Mouse (Mus musculus) retina, postnatal 1 day (tissue): ENCODE data around the gene Gnpnat1.
"Not testable (repeated sequence)": the region's sequence is repeated elsewhere in the genome, so short reads cannot be mapped to it uniquely, and the experiment has no call there.

Experiments
- DNase-seq: peaks from one replicate; pipeline ENCODE4 v3.0.0-alpha.2; 2012

Gnpnat1 gene

DNA sequence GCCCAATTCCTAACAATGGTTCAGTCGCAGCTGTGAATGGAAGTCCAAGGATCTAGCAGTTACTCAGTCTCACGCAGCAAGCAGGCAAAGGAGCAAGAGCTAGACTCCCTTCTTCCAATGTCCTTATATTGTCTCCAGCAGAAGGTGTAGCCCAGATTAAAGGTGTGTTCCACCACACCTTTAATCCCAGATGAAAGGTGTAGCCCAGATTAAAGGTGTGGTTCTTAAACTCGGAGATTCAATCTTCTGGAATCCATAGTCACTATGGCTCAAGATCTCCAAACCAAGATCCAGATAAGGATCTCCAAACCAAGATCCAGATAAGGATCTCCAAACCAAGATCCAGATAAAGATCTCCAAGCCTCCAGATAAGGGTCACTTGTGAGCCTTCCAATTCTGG is at the start of gene Gnpnat1:
TSS of gene Gnpnat1 (minus strand) at position 101 of the 400 bp plus-strand sequence.
- not testable (repeated sequence) for DNase-seq

DNA sequence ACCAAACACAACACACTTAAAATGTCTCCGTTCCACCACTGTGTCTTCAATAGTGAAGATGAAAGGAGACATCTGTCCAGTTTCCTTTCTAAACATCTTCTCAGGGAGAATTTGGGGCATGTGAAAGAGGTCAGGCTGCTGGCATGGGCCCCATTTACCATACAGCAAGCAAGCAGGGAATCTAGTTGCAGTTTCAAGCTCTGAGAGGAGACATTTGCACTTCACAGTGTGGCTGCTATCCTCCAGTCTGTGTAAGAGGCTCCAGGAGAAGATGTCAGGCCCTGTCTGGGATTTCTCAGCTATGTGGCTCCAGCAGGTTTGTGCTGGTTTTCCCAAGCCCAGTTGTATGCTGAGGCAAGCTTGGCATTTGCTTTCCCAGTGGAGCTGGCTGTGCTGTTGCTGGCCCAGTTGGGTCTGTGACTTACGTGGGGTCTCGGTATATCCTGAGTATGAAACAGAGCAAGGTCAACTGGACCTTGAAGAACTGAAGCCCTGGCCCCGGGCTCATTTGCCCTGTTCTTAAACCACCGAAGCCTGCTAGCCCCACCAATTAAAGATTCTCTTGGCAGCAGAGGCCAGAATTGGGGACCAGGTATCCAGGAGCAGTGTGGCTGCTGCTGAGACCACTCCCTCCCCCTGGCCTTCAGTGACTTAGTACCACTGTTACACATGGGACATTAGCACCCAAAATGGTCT is 49.0 kb upstream of the Gnpnat1 start:
- DNase-seq, result peak; percentile 54

DNA sequence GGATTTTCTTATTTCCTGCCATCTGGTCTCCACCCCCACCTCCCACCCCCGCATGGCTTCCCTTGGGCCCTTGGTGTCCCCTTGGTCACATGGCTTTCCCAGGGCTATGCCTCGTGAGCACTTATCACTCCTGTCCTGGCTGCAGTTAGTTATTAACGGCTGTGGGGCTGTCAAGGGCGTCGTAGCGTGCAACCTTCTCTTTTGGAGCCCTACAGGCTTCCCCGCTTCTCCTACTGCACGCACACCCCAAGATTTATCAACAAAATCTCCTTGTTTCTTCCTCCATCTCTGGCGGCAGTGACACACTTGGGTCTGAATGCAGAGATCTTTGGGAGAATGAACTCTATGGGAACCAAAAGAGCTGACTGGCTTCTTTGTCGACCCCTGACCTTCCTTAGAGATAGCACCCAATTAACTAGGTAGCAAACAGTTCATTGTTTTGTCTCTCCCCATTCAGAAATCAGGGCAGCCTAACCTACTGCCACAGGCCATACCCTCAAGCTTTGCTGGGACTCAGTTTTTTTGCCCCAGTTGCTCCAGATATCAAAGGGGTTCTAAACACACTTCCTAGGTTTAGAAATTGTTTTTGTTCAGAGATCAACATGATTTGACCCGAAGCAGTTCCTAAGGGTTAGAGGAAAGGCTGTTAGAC is 48.3 kb upstream of the Gnpnat1 start:
- peak; percentile 50 for DNase-seq

DNA sequence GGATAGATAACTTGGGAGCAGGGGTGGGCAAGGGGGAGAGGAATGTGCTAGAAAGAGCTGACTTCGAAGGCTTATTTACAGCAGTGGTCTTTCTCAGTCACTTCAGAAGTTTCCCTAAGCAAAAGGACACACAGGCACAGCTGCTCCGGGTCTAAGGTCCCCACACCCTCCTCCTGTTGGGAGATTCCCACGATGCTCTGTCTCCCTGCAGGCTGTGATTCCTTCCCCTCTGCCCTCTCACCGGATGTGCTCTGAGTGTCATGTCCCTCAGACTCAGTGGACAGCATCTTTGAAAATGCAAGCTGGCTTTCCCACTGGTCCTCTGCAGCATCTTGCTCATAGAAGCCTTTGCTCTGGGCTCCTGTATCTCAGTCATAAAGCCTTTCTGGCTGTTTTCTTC is 47.4 kb upstream of the Gnpnat1 start:
- DNase-seq, result no peak

DNA sequence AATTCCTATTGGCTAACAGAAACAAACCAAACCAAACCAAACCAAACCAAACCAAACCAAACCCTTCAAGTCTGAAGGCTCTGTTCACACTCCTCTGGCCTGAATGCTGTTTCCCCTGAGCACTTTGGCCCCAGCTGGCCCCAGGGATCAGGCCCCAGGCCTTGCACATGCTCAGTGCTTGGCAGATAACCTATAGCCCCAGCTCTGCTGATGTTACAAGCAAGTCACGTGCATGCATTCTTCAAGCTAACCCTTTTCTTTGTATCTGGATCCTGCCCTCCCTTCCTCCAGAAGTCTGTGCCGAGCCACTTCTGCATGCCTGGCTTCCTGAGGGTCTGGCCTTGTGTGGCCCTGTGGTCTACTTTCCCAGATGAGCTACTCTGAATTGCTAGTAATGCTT is 46.4 kb upstream of the Gnpnat1 start:
- DNase-seq, result peak; percentile 37

DNA sequence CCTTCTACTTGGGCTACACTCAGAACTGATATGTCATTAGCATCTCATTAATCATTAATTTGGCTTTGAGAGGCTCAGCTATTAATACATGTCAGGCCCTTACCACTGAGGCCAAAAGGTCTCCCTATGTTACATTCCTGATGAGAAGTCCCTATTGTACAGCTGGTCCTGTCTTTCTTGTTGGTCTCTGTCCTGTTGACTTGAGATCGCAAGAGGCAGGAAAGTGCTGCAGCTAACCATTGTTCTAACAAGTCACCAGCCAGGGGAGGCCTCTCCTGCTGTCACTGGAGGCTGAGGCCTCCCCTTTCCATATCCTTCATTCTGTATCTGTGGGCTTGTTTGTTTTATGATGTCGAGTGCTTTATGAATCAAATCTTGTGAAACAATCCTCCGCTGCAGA is 42.1 kb upstream of the Gnpnat1 start:
- DNase-seq, result no peak

DNA sequence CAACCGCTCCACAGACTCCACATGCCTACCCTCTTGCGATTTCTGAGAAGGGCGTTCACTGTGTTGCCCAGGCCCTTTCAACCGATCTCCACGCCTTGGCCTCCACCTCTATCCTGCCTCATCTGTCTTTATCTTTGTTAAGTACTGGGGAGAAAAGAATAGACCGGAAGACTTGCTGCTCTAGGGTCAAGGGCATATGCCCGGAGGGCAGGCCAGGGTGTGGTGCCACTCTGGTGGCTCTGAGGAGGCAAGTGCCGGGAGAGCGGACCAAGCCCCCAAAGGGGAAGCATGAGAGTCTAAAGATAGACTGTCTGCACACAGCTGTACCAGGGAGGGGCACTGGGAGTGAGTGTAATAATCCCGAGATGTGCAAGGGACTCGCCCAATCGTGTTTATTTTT is 40.7 kb upstream of the Gnpnat1 start:
- no peak for DNase-seq

DNA sequence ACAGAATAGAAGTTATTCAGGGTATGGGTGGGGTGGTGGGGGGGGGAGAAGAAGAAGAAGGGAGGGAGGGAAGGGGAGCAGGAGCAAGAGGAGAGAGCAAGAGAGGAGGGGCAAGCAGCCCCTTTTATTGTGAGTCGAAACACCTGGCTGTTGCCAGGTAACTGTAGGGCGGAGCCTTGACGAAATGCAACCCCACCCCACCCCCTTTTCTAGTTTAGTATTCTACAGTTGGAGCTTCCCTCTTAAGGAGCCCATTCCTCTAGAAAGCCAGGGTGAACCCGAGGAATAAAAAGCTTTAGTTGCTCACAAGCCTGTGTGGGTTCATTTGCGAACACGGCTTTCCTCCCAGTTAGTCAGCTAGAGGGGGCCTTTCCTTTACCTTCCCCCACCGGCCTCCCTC is 40.2 kb upstream of the Gnpnat1 start:
- no peak for DNase-seq

DNA sequence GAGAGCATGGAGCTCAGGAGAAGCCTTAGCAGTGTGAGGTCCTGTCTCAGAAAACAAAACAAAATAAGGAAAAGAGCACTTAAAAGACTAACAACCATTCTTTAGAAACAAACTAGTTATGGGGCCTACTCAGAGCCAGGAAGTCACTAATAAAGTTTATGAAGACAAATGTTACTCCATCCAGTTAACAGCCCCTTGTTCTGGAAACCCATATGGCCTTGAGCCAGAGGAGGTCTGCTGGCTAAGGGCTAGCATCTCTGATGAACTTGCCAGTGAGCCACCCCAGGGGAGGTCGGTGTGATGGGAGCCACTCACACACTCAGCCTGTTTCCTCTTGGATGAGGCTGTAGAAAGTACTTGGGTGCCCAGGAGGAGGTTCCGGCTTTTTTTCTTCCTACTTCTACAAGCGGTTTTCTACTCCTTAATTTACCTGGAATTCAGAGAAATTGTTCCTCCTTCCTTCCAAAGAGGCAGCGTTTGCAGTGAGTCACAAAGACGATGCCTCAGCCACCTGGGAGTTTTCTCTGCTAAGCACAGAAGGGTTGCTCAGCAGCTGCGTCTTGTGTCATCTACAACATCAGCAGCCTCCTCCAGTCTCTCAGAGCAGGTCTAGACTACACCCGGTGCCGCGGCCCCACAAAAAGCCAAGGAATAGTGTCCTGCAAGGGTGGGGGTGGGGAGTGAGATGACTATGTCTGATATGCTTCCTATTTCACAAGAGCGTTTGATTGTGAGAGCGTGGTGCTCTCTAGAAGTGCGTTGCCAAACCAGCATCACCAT is 38.3 kb upstream of the Gnpnat1 start:
- DNase-seq, result no peak

DNA sequence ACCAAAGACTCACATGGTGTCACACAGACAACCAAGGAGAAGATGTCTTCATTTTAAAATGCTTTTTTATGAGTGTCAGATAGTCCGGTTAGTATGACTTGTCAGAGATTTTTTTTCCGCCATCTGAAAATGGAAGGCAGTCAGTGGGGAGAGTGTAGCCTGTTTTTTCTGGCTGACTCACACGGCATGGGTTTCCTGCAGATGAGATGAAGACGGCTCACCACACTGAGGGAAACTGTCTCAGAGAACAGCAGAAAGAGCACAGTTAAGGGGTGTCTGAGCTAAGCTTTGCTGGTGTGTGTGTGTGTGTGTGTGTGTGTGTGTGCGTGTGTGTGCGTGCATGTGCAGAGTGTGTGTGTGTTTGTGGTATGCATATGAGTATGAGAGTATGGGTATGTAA is 36.6 kb upstream of the Gnpnat1 start:
- no peak for DNase-seq

DNA sequence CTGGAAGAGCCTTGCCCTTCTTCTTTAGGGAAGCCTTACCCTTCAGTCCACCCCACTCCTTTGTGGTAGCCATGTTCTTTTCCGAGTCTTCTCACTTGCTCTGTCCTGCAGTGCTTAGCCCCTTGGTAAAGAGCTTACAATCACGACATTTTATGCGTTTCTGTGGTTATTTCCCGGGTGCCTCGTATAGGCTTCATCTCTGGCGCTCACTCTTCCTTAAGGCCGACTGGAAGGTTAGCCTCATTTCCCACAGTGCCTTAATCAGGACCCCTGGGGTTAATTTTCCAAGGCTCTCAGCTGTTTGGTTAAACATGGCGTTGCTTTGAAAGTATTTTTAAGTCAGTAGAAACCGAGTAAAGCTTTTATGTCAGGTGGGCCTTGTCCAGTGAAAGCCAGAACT is 34.7 kb upstream of the Gnpnat1 start:
- no peak for DNase-seq

DNA sequence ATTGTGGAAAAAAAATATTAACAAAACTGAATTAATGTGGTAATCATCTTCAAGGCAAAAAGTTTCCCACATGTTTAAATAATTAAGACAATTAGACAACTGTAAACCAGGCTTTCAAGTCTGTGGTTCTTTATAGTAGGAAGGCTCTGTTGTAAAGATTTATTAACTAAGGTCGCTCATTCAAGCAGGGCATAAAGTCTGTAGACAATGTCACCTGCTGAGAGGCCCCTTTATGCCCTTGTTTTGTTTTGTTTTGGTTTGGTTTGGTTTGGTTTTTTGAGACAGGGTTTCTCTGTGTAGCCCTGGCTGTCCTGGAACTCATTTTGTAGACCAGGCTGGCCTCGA is 34.2 kb upstream of the Gnpnat1 start:
- no peak for DNase-seq

DNA sequence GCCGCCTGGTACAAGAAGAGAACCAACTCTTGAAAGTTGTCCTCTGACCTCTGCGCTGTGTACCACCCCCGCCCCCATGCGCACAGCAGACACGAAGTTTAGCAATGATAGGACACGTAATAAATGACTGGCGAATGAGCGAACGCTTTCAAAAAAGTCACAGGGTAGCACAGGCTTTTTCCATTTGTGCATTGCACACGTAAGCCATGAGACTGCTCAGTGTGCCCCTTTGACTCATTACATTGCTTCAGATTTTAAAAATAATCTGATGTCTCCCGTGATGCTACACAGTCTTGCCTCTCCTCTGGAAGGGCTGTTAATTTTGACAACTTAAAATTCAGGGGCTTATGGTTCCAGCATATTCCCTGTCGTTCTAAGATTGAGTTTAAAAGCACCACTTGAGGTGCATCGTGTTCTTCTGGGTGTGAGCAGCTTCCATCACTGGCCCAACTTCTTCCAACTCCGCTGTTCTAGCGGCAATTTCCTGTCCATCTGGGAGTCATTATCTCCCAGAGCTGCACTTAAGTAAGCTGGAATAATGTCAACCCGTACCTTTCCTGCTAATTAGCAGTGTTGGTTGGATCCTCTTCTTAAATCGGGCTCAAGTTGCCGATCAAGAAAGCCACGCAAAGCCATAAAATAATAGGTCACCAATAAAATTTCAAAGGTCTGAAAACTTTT is 33.7 kb upstream of the Gnpnat1 start:
- no peak for DNase-seq

DNA sequence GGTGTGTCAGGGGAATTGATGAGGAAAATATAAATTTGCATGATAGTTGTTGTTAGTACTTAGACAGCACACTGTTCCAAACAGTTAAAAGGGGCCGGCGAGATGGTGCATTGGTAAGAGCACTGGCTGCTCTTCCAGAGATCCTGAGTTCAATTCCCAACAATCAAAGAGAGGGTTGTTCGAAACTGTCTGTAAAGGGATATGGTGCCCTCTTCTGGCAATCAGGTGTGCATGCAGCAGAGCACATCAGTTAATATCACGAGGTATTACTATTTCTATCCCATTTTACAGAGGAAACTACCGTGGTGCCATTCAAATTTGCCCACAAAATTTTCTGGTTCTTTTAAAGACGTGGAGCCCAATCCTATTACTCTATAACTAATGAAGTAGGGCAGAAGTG is 29.5 kb upstream of the Gnpnat1 start:
- DNase-seq, result no peak

DNA sequence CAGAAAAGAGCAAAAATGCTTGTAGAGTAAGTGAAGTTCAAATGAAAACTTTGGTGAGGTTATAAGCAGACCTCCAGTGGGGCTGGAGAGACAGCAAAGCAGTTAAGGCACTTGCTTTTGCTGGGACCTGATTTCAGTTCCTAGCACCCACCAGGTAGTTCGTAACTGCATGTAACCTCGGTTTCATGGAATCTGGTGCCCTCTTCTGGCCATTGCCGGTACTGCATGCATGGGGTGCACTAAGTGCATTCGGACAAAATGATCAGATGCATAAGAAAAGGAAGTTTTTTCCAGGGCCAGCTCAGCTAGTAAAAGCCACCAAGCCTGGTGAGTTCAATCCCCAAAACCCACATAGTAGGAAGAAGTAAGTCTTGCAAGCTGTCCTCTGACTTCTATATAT is 27.3 kb upstream of the Gnpnat1 start:
- no peak for DNase-seq

DNA sequence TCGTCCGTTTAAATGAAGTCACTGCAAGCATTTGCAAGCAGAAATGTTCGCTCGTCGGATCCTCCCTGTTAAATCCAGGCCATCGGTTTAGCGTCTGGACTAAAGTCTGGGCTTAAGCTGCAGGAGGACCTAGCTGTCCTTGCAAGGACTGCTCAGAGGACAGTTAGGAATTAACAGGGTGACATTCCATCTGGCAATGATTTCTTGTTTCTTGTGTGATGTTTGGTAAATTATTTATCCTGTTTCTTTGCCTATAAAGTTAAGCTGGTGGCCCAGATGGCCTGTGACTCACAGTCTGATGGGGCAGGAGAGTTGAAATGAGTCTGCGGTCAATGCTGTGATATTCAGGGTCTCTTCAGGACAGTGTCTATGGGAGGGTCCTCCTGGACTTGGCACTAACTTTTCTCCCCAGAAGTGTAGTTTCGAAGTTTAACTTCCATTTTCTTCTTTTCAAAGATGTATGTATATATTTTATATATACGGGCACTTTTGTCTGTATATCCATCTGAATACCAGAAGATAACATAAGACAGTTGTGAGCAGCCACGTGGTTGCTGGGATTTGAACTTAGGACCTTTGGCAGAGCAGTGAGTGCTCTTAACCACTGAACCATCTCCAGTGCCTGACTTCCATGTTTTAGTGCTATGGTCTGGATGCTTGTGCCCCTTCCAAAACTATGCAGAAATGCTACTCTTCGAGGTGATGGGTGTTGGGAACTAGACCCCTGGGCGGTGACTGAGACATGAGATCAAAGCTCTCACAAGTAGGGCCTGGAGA is 25.5 kb upstream of the Gnpnat1 start:
- DNase-seq, result no peak

DNA sequence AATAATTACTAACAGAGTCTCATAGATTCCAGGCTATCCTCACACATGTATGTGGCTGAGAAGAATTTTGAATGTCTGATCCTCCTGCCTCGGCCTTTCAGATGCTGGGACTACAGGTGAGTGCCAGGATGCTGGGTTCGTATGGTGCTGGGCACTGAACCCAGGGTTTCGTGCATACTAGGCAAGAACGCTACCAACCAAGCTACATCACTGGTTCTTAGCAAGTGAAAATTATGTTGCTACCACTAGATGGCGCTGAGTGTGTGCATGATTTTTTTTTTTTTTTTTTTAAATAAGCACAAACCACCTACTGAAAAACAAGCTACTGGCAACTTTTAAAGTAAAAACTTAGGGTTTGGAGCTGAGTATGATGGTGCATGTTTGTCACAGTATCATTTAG is 18.5 kb upstream of the Gnpnat1 start:
- DNase-seq, result peak; percentile 83

DNA sequence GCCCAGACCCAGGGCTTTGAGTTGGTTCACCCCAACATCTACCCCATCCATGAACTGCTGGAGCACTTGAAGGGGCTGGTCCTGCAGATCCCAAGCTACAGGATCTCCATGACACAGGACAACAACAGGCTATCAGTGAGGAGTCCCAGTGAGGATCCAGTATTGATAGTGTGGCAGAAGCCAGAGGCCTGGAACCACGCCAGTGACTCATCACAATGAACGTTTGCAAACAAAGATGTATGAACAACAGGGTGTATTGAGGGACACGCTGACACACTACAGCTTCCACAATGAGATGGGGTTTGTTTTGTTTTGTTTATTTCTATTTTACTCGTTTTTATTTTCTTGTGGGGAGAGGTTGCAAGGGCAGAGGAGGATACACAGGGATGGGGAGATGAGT is 17.7 kb upstream of the Gnpnat1 start:
- DNase-seq, result no peak

DNA sequence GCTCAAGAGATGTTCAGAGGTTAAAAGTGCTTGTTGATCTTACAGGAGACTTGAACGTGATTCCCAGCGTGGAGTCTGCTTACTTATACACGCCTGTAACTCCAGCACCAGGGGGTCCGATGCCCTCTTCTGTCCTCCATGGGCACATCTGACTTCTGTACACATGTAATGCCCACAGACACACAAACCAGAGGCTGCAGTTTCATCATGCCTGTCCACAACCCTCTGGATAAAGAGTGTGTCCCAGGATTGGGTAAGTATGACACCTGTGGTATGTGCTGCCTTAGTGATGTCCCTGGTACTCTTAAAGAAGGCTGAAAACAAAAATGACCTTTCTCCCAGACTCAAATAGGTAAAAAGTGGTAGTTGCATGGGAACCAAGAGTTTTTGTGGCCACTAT is 14.6 kb upstream of the Gnpnat1 start:
- DNase-seq, result no peak

DNA sequence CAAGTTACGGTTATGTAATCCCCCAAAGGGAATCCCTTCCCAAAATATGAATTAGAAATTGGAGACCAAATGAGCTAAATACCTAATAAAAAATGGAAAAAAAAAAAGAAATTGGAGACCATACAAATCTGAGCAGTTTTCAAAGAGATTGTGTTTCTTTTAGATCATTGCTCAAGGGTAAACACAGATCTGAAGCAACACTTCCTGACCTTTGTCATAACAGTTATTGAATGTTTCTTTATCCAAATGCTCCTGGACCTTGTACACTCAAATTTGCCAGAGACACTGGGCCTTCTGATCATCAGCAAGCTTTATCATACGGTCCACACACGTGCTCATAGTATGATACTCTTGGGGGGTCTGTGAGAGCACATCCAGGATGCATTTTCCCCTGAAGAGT is 13.8 kb upstream of the Gnpnat1 start:
- DNase-seq, result no peak

DNA sequence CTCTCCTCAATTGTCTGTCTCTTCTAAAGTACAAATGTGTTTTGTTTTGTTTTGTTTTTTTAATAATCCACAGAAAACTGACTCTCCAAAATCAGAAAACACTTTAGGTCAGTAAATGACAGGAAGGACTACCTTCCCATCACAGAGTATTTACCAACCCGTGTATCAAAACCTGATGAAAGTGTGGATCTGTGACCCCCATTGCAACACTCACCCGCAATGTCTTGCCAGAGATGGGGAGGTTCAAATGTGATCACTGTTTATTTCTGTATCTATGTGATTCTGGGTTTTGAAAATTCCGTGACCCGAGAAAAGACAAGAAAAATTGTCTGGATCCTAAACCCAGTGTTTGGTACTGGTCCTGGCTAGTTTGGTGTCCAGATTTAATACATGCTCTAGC is 11.6 kb upstream of the Gnpnat1 start:
- DNase-seq, result no peak

DNA sequence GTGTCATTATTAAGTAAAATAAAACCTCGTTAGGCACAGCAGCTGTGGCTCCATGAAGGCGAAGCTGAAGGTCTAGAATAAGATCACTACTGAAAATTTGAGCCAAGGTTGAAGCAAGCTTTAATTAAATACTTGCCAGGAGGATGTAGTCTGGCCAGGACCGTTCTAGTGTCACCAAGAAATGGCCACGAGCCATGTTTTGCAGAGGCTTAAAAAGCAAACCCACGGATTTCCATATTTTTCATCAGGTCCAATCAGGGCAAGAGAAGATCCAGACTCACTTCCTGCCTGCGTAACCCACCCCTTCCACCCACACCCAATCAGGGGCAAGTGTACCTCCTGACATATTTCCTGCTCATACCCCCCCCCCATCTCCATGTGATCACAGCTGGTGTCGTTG is 1.1 kb downstream of the Gnpnat1 start:
- no peak for DNase-seq

DNA sequence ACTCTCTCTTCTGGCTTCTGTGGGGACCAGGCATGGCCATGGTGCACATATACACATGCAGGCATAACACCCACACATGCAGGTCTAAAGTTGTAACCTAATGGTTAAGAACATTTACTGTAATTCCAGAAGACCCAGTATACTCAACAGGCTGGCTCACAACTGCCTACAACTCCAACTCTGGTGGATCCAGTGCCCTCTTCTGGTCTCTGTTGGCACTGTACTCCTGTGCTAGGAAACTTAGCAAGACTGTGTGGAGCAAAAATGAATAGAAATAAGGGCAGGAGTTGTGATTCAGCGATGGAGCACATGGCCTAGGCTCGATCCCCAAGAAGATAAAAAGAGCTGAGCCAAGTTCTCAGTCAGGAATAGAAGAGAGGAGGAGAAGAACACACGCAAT is 4.9 kb downstream of the Gnpnat1 start:
- DNase-seq, result no peak
